Mouse (Mus musculus) ES-E14 (cell line): ENCODE results near the gene Prlr.

Source experiments
- MAFK ChIP-seq: IDR thresholded peaks from 2 replicates; pipeline ENCODE4 v1.6.1; 2014; ENCODE audit warnings: mild to moderate bottlenecking, low read depth, low read length, inconsistent platforms; ENCODE audit not compliant: insufficient read depth
- ZNF384 ChIP-seq: IDR thresholded peaks from 2 replicates; pipeline ENCODE4 v1.6.1; 2012; ENCODE audit warnings: low read depth, low read length, inconsistent platforms

DNA sequence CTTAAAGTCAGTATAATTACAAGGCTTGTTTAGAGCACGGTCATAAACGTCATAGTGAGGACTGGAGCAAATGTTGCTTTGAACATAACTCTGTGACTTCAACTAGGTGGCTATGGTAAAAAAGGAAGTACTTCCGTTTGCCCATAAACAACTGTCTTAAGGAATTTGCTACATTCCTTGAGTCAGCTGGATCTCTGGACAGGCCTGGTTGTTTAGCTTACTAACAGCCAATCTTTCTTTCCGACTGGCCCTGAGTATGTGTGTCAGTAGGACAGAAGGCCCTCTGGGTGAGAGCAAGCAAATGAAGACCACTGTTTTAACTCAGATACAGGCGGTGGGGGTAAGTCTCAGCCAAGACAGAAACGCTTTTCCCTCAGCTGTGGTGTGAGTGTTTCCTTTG is 73.7 kb downstream of the Prlr start:
- TF ChIP-seq MAFK (no peak), ZNF384 (no peak)
